Mouse (Mus musculus) limb, embryonic 12.5 days (tissue): ENCODE results near the gene Pex14. TPM values are rescaled to one million over a fixed set of nuclear protein-coding genes. Genes with fewer than 3 reads are reported as not detected.
A peak's percentile ranks its signal among the peaks of the same experiment; 100 is the strongest.

Experiments
- ATAC-seq: fragments of 200-750 bp; cut with Nextera tagmentation; 2 replicates; pipeline ENCODE4 v1.8.0; 2017; ENCODE audit warnings: low read depth, moderate TSS enrichment; ENCODE audit not compliant: insufficient number of reproducible peaks, insufficient read depth, low FRiP score, low TSS enrichment
- H3K27ac ChIP-seq: fragments of 300-500 bp; sonication (generic); 2 replicates; pipeline ENCODE4 v1.5.1; 2016; ENCODE audit warnings: mild to moderate bottlenecking, moderate library complexity
- H3K27me3 ChIP-seq: fragments of 300-500 bp; sonication (generic); 2 replicates; pipeline ENCODE4 v1.6.1; 2016; ENCODE audit warnings: mild to moderate bottlenecking, moderate library complexity
- H3K36me3 ChIP-seq: fragments of 300-500 bp; sonication (generic); 2 replicates; pipeline ENCODE4 v1.6.1; 2016; ENCODE audit warnings: mild to moderate bottlenecking, moderate library complexity
- H3K4me1 ChIP-seq: fragments of 300-500 bp; sonication (generic); replicated peaks from 2 replicates; pipeline ENCODE4 v1.6.1; 2016
- H3K4me2 ChIP-seq: fragments of 300-500 bp; sonication (generic); 2 replicates; pipeline ENCODE4 v1.6.1; 2016; ENCODE audit warnings: mild to moderate bottlenecking, moderate library complexity
- H3K4me3 ChIP-seq: fragments of 300-500 bp; sonication (generic); replicated peaks from 2 replicates; pipeline ENCODE4 v1.5.1; 2016; ENCODE audit warnings: mild to moderate bottlenecking
- H3K9ac ChIP-seq: fragments of 300-500 bp; sonication (generic); replicated peaks from 2 replicates; pipeline ENCODE4 v1.6.1; 2016; ENCODE audit warnings: mild to moderate bottlenecking, moderate library complexity
- H3K9me3 ChIP-seq: fragments of 300-500 bp; sonication (generic); 2 replicates; pipeline ENCODE4 v1.6.1; 2016; ENCODE audit warnings: mild to moderate bottlenecking, moderate library complexity
- WGBS: fragments of 180-500 bp; shearing (Covaris S2); methylation state at CpG from one replicate; pipeline ENCODE4 v1.1.7; 2016; 5-methylcytosine and 5-hydroxymethylcytosine counted together
- polyA plus RNA-seq: library from polyadenylated mRNA; unstranded; fragments of >200 nt; fragmentation: Nextera tagmentation; extraction: Ambion mirVana; gene quantifications from 2 replicates; pipeline ENCODE4 v1.2.1, GENCODE M21; 2016

Pex14 gene
- polyA plus RNA-seq, 1 experiment from 2014 or later = 55.2 TPM

GRCm38 (mm10) chr4:148930721-148931229 is 168.9 kb downstream of the Pex14 start:
- Histone ChIP-seq H3K4me2 (no peak overlapping the region), H3K9me3 (no peaks in the 10 kb centered on the region), H3K4me1 (peaks cover 49% of the 10 kb centered on the region), H3K27me3 (peaks cover 72% of the 10 kb centered on the region), H3K9ac (no peak overlapping the region), H3K4me3 (no peak overlapping the region), H3K27ac (no peak overlapping the region), H3K36me3 (no peaks in the 10 kb centered on the region)
- ATAC-seq = no peak
- WGBS = 60% methylated on average over 9 of the region's 9 CpGs

- 92% methylated on average over 16 of the region's 16 CpGs for WGBS
- H3K9me3 ChIP-seq = no peaks in the 10 kb centered on the region
- H3K4me3 ChIP-seq = no peak overlapping the region
- H3K4me2 ChIP-seq = no peak overlapping the region
- peaks cover 56% of the 10 kb centered on the region for H3K4me1 ChIP-seq
- ATAC-seq = no peak
- no peak overlapping the region for H3K27ac ChIP-seq
- peaks cover 67% of the 10 kb centered on the region for H3K27me3 ChIP-seq
- no peaks in the 10 kb centered on the region for H3K36me3 ChIP-seq
- H3K9ac ChIP-seq = no peak overlapping the region
Measured at GRCm38 (mm10) chr4:148928876-148929275, 170.8 kb downstream of the Pex14 start.

GRCm38 (mm10) chr4:148928316-148928715 is 171.4 kb downstream of the Pex14 start:
- Histone ChIP-seq H3K4me3 (no peak overlapping the region), H3K36me3 (no peaks in the 10 kb centered on the region), H3K9ac (no peak overlapping the region), H3K9me3 (no peaks in the 10 kb centered on the region), H3K27me3 (peaks cover 61% of the 10 kb centered on the region), H3K4me1 (peaks cover 62% of the 10 kb centered on the region), H3K27ac (no peak overlapping the region), H3K4me2 (no peak overlapping the region)
- no peak for ATAC-seq
- WGBS = 71% methylated on average over 9 of the region's 9 CpGs

GRCm38 (mm10) chr4:148926459-148926858 is 173.2 kb downstream of the Pex14 start:
- Histone ChIP-seq H3K27me3 (peaks cover 67% of the 10 kb centered on the region), H3K4me1 (peaks cover 80% of the 10 kb centered on the region), H3K27ac (no peak overlapping the region), H3K9ac (no peak overlapping the region), H3K4me3 (no peak overlapping the region), H3K4me2 (no peak overlapping the region), H3K9me3 (no peaks in the 10 kb centered on the region), H3K36me3 (no peaks in the 10 kb centered on the region)
- WGBS = 3% methylated on average over 8 of the region's 8 CpGs
- peak; percentile 30; the same call in 1 of the 2 replicates for ATAC-seq

- Histone ChIP-seq H3K27ac (no peak overlapping the region), H3K4me2 (no peak overlapping the region), H3K27me3 (peaks cover 68% of the 10 kb centered on the region), H3K36me3 (no peaks in the 10 kb centered on the region), H3K4me3 (no peak overlapping the region), H3K9me3 (no peaks in the 10 kb centered on the region), H3K9ac (no peak overlapping the region), H3K4me1 (peaks cover 86% of the 10 kb centered on the region)
- no peak; the same call in 1 of the 2 replicates for ATAC-seq
- WGBS = 39% methylated on average over 18 of the region's 18 CpGs
Measured at GRCm38 (mm10) chr4:148925589-148926359, 173.9 kb downstream of the Pex14 start.

- Histone ChIP-seq H3K27ac (no peak overlapping the region), H3K4me2 (no peak overlapping the region), H3K9ac (no peak overlapping the region), H3K9me3 (no peaks in the 10 kb centered on the region), H3K4me3 (no peak overlapping the region), H3K27me3 (peaks cover 72% of the 10 kb centered on the region), H3K36me3 (no peaks in the 10 kb centered on the region), H3K4me1 (peaks cover 96% of the 10 kb centered on the region)
- WGBS = 32% methylated on average over 8 of the region's 8 CpGs
- no peak for ATAC-seq
Measured at GRCm38 (mm10) chr4:148923976-148924375, 175.7 kb downstream of the Pex14 start.

- Histone ChIP-seq H3K4me1 (peaks cover 99% of the 10 kb centered on the region), H3K27ac (peak overlapping the region; percentile 4; the same call in 1 of the 2 replicates), H3K27me3 (peaks cover 73% of the 10 kb centered on the region), H3K4me2 (no peak overlapping the region), H3K36me3 (no peaks in the 10 kb centered on the region), H3K9me3 (no peaks in the 10 kb centered on the region), H3K9ac (no peak overlapping the region), H3K4me3 (no peak overlapping the region)
- no peak for ATAC-seq
- WGBS = 29% methylated on average over 9 of the region's 9 CpGs
Measured at GRCm38 (mm10) chr4:148923414-148923813, 176.3 kb downstream of the Pex14 start.

GRCm38 (mm10) chr4:148922221-148922700 is 177.4 kb downstream of the Pex14 start:
- Histone ChIP-seq H3K4me2 (peak overlapping the region; percentile 56), H3K36me3 (no peaks in the 10 kb centered on the region), H3K9me3 (no peaks in the 10 kb centered on the region), H3K27ac (peak overlapping the region; percentile 62; the same call in 1 of the 2 replicates), H3K4me1 (peaks cover 96% of the 10 kb centered on the region), H3K9ac (no peak overlapping the region), H3K27me3 (peaks cover 78% of the 10 kb centered on the region), H3K4me3 (peak overlapping the region; percentile 21)
- WGBS = 3% methylated on average over 16 of the region's 16 CpGs
- no peak for ATAC-seq

- ATAC-seq = no peak
- 19% methylated on average over 11 of the region's 11 CpGs for WGBS
- H3K27ac ChIP-seq = no peak overlapping the region
- H3K9me3 ChIP-seq = no peaks in the 10 kb centered on the region
- H3K9ac ChIP-seq = no peak overlapping the region
- peaks cover 84% of the 10 kb centered on the region for H3K4me1 ChIP-seq
- H3K4me3 ChIP-seq = no peak overlapping the region
- H3K36me3 ChIP-seq = no peaks in the 10 kb centered on the region
- peaks cover 74% of the 10 kb centered on the region for H3K27me3 ChIP-seq
- H3K4me2 ChIP-seq = peak overlapping the region; percentile 30; the same call in 1 of the 2 replicates
Measured at GRCm38 (mm10) chr4:148920610-148921009, 179.1 kb downstream of the Pex14 start.

- Histone ChIP-seq H3K4me1 (peaks cover 85% of the 10 kb centered on the region), H3K27ac (no peak overlapping the region), H3K9me3 (no peaks in the 10 kb centered on the region), H3K4me3 (no peak overlapping the region), H3K36me3 (no peaks in the 10 kb centered on the region), H3K27me3 (peaks cover 62% of the 10 kb centered on the region), H3K9ac (0 out of 2 replicates have a peak overlapping the region, but pooled peaks have one; percentile 23), H3K4me2 (no peak overlapping the region)
- WGBS = 48% methylated on average over 15 of the region's 15 CpGs
- no peak for ATAC-seq
Measured at GRCm38 (mm10) chr4:148918707-148919447, 180.8 kb downstream of the Pex14 start.

GRCm38 (mm10) chr4:148915849-148916248 is 183.8 kb downstream of the Pex14 start:
- no peaks in the 10 kb centered on the region for H3K9me3 ChIP-seq
- H3K9ac ChIP-seq = no peak overlapping the region
- H3K36me3 ChIP-seq = no peaks in the 10 kb centered on the region
- H3K4me1 ChIP-seq = peaks cover 85% of the 10 kb centered on the region
- H3K4me3 ChIP-seq = no peak overlapping the region
- H3K27me3 ChIP-seq = peaks cover 47% of the 10 kb centered on the region
- 73% methylated on average over 15 of the region's 15 CpGs for WGBS
- no peak overlapping the region for H3K4me2 ChIP-seq
- ATAC-seq = no peak
- no peak overlapping the region for H3K27ac ChIP-seq
